Mouse (Mus musculus) cerebellum, postnatal 4 days (tissue): ENCODE data around the gene Ccdc152.
"Not testable (repeated sequence)": the region's sequence is repeated elsewhere in the genome, so short reads cannot be mapped to it uniquely, and the experiment has no call there.

ENCODE experiments used
- DNase-seq, 2 experiments: peaks; one replicate each; pipeline ENCODE4 v3.0.0; 2022; ENCODE audit warnings: low spot score in 2 of 2, mixed read lengths in 1 of 2

The Ccdc152 gene

DNA sequence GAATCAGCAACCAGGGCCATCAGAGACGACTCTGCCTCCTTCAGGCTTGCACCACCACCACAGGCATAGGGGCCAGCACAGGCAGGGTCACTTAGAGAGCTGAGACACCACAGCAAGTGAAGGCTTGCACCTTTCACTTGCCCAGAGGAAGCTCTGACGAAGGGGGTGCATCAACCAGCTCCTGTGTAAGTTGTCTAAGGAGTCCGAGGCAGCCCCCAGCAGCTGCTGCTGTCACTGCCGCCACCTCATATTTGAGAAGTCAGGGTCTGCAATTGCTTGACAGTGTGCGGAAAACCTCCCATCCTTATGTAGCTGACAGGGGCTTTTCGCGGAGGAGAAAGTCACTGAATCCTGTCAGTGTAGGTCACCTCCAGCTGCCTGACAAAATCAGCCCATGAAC lies 24.1 kb downstream of the Ccdc152 start:
- no peak for DNase-seq

DNA sequence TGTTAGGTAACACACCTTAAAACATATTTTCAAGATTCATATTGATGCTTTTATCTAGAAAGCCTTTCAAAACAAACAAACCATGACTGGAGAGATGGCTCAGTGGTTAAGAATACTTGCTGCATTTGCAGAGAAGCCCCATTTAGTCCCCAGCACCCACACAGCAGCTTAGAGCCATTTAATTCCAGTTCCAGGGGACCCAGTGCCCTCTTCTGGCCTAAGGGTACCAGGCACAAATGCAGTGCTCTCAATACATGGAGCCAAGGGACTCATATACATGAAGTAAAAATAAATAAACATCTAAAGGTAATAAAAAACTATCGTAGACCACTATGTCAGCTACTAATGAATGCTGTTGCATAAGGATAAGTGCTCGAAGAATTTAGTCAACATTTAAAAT lies 25.9 kb downstream of the Ccdc152 start:
- DNase-seq = no peak

DNA sequence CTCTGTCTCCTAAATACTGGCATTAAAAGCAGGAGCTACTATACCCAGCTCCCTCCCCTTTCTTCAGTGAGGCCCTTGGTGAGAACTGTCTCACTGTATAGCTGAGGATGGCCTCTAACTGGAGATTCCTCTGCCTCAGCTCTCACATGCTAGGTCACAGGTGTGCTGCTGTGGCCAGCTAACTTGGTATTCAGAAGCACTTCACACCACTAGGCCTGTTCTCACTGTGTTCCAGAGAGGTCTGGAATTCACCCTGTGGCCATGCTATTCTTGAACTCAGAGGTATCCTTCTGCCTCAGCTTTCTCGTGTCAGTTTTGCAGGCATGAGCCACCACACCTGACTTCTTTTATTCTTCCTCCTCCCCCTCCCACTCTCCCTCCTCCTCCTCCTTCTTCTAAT lies 30.1 kb downstream of the Ccdc152 start:
- no peak for DNase-seq

DNA sequence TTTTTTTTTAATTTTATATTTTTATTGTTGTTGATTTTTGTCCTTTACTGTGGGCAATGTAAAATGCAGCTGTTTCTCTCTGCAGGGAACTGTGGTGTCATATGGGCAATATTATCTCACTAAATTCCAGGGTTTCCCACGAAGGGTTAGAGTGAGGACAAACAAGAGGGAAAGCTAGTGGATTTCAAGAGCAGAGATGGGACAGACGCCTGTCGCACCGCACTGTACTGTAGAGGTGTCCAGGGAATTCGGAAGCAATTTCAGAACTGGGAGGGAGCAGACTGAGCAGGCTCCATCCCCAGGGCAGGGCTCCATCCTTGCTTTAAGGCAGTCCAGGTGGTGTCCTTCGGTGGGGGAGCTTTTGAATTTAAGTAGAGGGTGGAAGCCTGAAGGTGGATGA lies 32.1 kb downstream of the Ccdc152 start:
- no peak for DNase-seq

DNA sequence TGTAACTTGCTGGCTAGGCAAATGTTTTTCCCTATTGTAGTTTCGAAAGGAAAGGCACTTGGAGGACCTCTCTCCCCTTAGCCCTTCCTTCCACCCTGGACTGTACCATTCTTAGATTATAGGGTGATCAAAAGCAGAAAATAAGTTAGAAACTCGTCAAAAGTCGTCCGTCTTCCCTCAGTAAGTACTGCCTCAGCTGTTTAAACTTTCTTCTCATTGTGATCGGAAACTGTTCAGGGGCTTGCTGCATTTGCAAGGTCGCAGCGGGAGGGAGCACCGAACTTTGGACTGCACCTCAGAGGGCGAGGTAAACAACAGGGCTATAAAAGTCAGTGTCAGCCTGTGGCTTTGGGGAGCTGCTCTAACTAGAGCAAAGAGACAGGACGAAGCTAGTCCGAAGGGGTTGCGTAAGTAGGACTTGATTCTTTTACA lies 32.7 kb downstream of the Ccdc152 start:
- peak in 1 of 2 experiments; percentile 39 for DNase-seq

DNA sequence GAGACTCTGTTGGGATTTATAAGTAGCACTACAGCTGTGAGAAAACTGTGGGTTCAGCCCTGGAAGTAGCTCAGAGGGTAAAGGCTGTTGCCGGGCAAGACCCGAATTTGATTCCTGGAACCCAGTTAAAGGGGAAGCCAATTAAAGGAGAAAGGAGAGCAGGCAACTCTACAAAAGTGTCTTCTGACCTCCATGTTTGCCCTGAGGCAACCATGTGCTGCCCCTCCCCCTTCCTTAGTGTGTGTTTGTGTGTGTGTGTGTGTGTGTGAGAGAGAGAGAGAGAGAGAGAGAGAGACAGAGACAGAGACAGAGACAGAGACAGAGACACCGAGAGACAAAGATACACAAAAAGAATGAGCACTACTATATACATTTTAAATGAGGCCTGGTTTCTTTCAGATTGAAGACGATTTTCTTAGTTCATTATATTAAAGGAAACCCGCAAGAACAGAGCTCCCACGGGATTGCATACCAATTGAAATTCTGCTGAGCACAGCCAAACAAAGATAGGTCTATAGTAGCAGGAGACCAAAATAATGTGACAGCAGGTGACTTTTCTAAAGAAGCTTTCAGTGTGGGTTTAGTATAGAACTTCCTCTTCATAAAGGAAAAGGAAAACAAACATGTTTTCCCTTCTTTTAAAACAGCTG lies 33.2 kb downstream of the Ccdc152 start:
- DNase-seq = no peak

DNA sequence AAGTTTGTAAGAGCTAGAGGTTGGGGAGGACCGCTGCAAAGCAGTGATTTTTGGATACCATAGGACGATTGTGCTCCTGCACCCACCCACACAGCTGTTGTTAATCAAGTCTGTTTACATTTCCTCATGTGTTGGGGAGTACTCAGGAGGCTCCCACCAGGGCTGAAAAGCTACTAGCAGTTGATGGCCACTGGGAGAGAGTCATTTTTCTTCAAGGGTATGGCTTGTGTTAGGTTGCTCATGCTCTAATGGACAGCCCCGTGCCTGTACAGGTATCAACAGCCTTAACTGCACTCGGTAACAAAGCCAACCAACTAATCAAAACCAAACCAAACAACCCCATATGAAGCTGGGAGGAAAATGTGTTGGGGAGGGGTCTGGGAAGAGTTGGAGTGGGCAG lies 33.8 kb downstream of the Ccdc152 start:
- DNase-seq = no peak

DNA sequence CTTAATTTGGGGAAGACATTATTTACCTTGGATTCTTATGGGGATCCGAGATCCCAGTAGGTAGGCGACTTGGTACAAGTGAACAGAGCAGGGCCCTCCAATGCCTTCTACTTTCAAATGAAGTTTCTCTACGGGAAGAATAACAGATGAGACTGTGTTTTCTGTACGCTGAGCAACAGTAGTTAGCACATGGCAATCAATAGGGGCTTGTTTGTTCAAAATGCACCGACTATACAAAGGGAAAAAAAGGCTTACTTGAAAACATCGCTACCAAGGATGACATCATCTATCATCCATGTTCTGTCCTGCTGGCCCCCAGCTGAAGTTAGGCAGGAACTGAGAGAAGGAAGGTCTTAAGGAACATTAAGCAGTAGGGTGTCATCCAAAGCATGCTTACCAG lies 35.1 kb downstream of the Ccdc152 start, which contains the start of gene Selenop:
TSS of gene Selenop (plus strand) at position 301 of the 400 bp plus-strand sequence.
- no peak for DNase-seq

DNA sequence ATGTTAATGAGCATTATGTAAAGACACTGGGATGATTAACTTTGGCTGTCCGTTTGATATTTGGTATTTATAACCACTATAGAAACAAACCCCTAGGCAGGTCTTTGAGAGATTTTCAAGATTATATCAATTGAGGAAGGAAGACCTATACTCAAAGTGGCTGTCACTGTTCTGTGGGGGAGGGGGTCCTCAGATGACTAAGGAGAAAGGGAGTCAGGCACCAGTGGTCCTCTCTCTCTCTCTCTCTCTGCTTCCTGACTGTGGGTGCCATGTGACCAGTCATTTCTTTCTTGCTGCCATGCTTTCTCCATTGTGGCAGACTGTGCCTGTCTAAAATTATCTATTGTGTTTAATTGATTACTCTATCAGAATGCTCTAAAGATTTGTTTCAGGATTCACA lies 38.5 kb downstream of the Ccdc152 start:
- no peak for DNase-seq

DNA sequence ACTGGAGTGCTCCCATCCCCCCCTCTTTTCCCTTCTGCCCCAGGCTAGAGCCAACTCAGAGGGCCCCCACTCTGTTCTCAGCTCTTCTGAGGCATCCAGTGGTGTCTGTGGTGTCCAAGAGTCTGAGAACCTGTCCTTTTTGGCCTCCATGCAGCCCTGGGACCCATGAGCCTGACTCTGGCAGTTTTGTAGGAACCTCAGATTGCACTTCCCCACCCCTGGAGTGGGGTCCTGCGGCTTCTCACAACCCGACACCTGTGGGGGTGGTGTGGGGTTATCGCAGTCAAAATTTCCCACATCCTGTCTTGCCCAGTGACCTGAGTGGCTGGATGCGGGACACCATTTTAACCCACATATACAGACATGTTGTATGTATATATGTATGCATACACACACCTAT lies 39.0 kb downstream of the Ccdc152 start:
- DNase-seq = no peak

DNA sequence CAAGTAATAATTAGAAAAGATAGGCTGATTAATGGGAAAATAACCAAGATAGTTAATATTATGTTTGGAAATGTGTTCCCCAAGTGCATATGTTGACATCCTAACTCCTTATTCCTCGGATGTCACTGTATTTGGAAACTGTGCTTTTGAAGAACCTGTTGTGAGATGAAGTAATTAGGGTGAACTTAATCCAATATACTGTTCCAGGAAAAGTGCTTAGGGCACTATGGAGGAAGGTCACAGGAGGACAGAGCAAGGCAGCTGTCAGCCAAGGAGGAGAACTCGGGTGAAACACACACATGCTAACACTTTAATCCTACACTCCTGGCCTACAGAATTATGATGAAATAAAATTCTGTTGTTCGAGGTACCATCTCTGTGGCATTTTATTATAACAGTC lies 40.4 kb downstream of the Ccdc152 start:
- no peak for DNase-seq

DNA sequence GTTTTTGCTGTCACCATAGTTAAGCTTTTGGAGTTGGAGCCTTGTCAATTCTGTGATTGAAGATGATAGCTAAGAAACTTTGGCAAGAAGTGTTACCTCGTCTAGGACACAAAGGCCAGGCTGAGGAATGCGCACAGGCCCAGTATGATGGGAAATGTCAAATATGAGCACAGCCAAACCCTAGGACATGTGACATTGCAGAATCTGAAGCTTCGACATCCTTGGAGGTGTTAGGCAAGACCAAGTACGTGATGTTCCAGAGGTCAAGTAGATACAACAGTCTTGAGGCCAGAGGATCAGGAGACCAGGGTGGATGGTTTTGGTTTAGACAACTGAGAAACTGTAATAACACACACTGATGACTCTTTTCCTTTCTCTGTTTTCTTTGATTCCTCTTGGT lies 43.0 kb downstream of the Ccdc152 start:
- DNase-seq = no peak

DNA sequence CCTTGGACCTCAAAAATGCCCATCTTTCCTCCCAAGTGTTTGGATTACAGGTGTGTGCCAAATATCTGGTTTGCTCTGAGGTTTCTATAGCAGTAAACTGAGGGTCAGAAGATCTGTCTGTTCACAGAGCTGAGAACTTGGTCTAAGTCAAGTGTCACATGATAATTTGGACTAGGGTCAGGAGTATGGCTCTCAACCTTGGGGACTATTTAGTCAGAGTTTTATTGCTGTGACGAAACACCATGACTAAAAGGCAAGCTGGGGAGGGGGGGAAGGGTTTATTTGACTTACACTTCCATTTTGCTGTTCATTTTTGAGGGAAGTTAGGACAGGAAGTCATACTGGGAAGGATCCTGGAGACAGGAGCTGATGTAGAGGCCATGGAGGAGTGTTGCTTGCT lies 44.3 kb downstream of the Ccdc152 start:
- DNase-seq = no peak

DNA sequence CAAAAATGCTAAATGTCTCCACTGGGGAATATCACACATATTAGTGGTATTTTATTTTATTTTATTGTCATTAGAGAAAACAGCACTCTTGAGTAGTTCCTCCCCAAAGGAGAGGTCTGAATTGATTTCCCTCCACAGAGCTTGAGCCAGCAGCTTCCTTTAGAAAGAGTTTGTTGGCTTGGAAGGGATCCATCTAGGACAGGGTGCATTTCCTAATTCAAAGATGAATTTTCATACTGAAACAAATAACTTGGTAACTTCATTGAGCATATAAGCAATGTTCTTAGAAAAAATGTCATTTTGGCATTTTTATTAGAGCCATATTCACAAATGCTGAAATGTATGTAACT lies 51.6 kb downstream of the Ccdc152 start:
- no peak for DNase-seq

DNA sequence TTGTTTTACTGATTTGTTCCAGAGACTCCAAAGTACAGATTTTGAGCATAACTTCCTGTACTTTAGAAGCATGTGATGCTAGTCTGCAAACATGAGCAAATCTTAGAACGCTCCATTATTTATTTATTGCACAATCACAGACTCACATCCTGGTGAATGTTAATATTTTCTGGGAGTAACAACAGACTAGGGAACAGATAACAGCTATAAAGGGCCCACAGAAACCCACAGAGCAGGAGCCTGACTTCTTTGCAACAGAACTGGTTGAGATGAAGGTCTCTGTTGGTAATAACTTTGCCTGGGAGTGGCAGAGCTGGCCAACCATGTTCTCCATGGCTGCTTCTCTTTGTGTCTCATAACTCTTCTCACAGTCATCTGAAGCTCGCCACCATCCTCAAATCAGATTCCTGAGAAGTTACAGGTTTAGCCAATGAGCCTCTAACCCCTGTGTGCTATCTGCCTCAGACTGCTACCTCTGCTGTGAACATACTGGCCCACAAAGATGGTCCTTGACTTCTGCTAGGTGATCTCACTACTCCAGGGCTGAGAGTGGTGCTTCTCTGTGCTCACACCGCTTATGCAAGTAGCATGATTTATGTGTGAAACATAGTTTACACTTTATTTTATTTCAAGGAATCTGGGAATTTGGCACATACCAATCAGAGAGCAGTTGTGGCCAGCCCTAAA lies 52.2 kb downstream of the Ccdc152 start:
- DNase-seq = no peak

DNA sequence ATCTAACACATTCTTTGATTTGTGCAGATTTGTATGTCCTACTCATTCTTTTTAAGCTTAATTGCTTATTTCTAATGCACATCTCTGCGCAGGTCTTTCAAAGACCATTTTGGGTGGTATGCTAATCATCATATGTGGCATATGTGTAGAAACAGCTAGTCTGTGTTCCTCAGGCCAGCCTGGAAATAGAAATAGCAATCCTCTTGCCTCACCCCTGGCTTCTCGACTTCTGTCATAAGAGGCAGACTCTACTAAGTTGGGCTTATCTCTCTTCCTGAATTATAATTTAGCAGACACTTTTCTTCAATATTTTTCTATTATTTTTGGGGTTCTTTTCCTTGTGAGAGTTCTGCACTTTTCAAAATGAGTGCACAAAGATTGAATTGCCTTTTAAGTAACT lies 52.7 kb downstream of the Ccdc152 start:
- no peak for DNase-seq

DNA sequence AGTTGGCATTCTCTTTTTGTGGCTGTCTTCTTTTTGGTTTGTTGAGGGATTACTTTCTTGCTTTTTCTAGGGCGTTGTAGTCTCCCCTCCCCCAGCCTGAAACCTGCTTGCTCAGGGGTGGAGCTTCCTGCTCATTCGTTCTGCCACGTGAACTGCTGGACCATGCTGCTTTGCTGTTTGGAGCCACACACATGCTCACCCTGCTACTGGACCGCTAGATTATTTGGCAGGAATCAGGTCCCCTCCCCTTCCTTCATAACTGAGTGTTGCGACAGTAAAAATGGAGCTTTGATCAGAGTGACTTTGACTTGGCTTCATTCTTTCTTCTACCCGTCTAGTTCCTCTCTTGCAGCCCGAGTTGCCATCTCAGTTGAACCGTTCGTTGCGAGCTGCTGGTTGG lies 58.3 kb downstream of the Ccdc152 start:
- DNase-seq = not testable (repeated sequence)

DNA sequence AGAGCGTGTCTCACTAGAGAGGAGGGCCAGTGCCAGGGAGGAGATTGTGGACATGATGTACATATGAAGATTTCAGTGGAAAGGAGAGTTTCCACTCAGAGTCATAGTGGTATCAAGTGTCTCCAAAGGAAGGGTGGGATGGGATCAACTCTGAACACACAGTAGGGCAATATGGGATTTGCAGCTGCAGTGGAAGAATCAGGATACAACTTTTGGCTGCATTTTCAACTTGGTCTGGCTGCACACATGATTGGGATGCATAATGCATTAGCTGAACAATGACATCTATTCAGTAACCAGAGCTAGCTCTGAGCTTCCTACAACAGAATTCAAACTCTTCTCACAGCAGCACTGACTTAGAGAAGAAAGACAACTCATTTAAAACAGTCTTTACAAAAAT lies 65.4 kb downstream of the Ccdc152 start:
- DNase-seq = no peak

DNA sequence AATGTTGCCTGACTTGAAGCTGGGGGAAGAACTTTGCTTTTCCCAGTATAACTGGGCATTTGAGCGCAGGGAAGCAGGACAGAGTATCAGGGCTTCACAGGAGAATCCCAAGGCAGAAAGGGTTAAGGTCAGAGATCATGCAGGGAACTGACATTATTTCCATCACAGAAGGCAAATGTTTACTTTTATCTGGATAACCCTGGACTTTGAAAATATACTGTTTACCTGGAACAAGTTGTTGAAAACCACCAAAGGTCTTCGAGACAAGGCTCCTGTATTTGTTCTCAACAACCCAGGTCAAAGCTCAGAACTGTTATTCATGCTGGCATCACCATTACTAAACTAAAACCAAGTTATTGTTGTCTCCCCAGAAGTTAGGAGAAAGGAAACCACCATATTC lies 67.0 kb downstream of the Ccdc152 start:
- no peak for DNase-seq

DNA sequence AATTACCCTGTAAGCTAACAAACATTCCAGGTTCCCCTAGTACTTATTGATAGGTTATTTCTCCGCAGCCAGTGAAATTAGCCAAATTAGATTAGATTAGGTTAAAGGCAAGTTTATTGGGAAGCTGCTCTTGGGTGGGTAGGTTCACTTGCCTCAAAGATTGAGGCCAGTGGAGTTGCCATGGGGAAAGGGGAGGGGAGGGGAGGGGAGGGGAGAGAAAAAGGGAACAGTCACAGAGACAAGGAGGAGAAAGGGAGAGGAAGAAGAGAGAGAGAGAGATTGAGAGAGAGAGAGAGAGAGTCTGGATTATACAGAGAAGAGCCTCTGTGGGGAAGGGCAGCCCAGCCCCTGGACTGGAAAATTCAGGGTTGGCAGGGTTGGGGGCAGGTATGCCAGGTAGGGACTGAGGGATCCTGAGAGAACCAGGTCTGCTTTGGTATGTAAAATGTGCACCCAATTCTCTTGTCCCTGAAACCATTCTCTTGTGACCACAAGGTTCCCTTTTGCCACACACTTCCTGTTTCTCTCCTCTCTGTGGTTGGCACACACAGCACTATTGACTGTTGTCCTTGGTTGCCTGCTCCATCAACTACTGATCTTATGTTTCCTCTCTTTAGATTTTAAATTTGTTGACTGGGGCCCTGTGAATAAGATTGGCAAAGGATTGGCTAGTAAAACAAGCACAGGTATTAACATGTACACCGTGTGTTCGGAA lies 69.3 kb downstream of the Ccdc152 start:
- no peak for DNase-seq

DNA sequence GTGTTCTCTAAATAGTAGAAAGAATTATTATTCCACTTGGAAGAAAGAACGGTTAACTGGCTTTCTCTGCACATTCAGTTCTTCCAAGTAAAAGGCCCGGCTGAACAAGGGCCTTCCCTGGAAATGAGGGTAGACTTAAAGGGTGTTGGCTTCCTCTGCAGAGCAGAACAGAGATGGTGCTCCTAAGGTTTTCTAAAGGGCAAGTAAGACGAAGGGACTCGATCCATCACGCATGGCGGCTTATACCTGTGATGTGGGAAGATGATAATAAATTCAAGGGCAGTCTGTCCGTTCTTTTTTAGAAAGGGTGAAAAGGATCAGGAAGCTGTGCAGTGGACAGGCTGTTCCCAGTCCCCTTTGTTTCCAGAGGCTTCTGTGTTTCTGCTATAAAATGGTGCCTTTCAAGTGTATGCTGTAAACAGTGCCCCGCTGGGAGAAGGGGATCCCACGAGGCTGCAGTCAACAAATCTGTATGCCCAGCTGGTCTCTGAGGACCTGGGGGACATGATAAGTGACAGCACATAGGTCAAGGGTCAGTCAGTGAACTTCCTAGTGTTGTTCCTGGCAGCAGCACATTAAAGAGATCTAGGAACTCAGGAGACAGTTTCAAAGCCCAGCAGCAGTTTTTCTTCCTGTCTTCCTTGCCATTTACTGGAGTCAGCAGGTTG lies 71.0 kb downstream of the Ccdc152 start:
- no peak for DNase-seq

DNA sequence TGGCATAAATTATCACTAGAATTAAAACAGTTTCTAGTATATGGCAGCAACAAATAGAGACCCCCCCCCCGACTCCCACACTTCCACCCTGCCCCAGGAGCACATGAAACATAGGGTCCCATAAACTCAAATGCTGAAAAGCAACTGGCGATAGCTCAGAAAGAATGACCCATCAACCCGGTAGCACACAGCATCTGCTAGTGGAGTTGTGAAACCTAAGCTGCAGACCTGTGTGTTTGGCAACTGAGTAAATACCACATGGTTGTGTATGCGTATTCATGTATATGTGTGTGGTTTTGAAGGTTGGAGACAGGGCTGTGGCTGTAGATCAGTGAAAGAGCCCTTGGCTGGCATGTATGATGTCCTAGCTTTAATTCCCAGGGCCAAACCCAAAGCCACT lies 72.3 kb downstream of the Ccdc152 start:
- DNase-seq = no peak
